Mouse (Mus musculus): ENCODE measurements around the gene Slc25a18. TPM values are rescaled to one million over a fixed set of nuclear protein-coding genes. Genes with fewer than 3 reads are reported as not detected.

Slc25a18 gene
- polyA plus RNA-seq, 1 experiment, result not detected

GRCm38 (mm10) chr6:120836389-120837151 lies 63.2 kb downstream of the Slc25a18 start:
- H3K4me1 ChIP-seq (ENCODE audit: control insufficient read depth, insufficient read depth, low read length), result peaks cover 3% of the 10 kb centered on the region; the same call in 1 of the 2 replicates
- TF ChIP-seq CTCF (IDR thresholded peaks at IDR 0.05; ENCODE audit: control insufficient read depth, insufficient read depth, low read length) (no peak), POLR2A (IDR thresholded peaks at IDR 0.05; ENCODE audit: borderline replicate concordance, control insufficient read depth, low read depth, low read length) (no peak)
- H3K4me3 ChIP-seq (replicated peaks; ENCODE audit: control insufficient read depth, low read depth, low read length), result peak overlapping the region; percentile 65
- peak overlapping the region; percentile 80 for H3K27ac ChIP-seq (ENCODE audit: control insufficient read depth, insufficient read depth, low read depth, low read length, poor library complexity)
- WGBS, result 3% methylated on average over 37 of the region's 37 CpGs

GRCm38 (mm10) chr6:120837152-120837530 lies 63.8 kb downstream of the Slc25a18 start:
- WGBS, result 54% methylated on average over 1 of the region's 1 CpGs
- H3K27ac ChIP-seq (ENCODE audit: control insufficient read depth, insufficient read depth, low read depth, low read length, poor library complexity), result no peak overlapping the region
- H3K4me1 ChIP-seq (ENCODE audit: control insufficient read depth, insufficient read depth, low read length), result peaks cover 4% of the 10 kb centered on the region; the same call in 1 of the 2 replicates

GRCm38 (mm10) chr6:120840258-120840657 lies 66.9 kb downstream of the Slc25a18 start:
- no peak for TF ChIP-seq CTCF (IDR thresholded peaks at IDR 0.05; ENCODE audit: control insufficient read depth, insufficient read depth, low read length)
- Histone ChIP-seq H3K4me1 (ENCODE audit: control insufficient read depth, insufficient read depth, low read length) (peaks cover 4% of the 10 kb centered on the region; the same call in 1 of the 2 replicates), H3K4me3 (replicated peaks; ENCODE audit: control insufficient read depth, low read depth, low read length) (no peak overlapping the region), H3K27ac (ENCODE audit: control insufficient read depth, insufficient read depth, low read depth, low read length, poor library complexity) (no peak overlapping the region)
- WGBS, result 78% methylated on average over 7 of the region's 7 CpGs

More at GRCm38 (mm10) chr6:120837152-120837530, 63.8 kb downstream of the Slc25a18 start:
- TF ChIP-seq CTCF (IDR thresholded peaks at IDR 0.05; ENCODE audit: control insufficient read depth, insufficient read depth, low read length), result no peak
- no peak for TF ChIP-seq POLR2A (IDR thresholded peaks at IDR 0.05; ENCODE audit: borderline replicate concordance, control insufficient read depth, low read depth, low read length)
- H3K4me3 ChIP-seq (replicated peaks; ENCODE audit: control insufficient read depth, low read depth, low read length), result no peak overlapping the region

- Histone ChIP-seq H3K27ac (ENCODE audit: control insufficient read depth, insufficient read depth, low read depth, low read length, poor library complexity) (no peak overlapping the region), H3K4me1 (ENCODE audit: control insufficient read depth, insufficient read depth, low read length) (peaks cover 4% of the 10 kb centered on the region; the same call in 1 of the 2 replicates), H3K4me3 (replicated peaks; ENCODE audit: control insufficient read depth, low read depth, low read length) (no peak overlapping the region)
- TF ChIP-seq POLR2A (IDR thresholded peaks at IDR 0.05; ENCODE audit: borderline replicate concordance, control insufficient read depth, low read depth, low read length) (no peak), CTCF (IDR thresholded peaks at IDR 0.05; ENCODE audit: control insufficient read depth, insufficient read depth, low read length) (no peak)
- 73% methylated on average over 5 of the region's 5 CpGs for WGBS
Measured at GRCm38 (mm10) chr6:120841754-120842153, 68.4 kb downstream of the Slc25a18 start.

Other genes starting within 250 kb of the Slc25a18 start
- 17.1 and 25.3 TPM in 2 replicates for gene Hdhd5, start 242.3 kb upstream of the Slc25a18 start, polyA plus RNA-seq (2011; ENCODE audit: insufficient read depth, insufficient read length, low replicate concordance, missing spikeins)
- 28.7 and 49.8 TPM in 2 replicates for gene Cecr2, start 107.2 kb upstream of the Slc25a18 start, polyA plus RNA-seq (2011; ENCODE audit: insufficient read depth, insufficient read length, low replicate concordance, missing spikeins)
- 134 TPM in 2 replicates for gene Atp6v1e1, start 49.2 kb downstream of the Slc25a18 start, polyA plus RNA-seq (2011; ENCODE audit: insufficient read depth, insufficient read length, low replicate concordance, missing spikeins)
- 13.0 and 14.7 TPM in 2 replicates for gene Bcl2l13, start 62.6 kb downstream of the Slc25a18 start, polyA plus RNA-seq (2011; ENCODE audit: insufficient read depth, insufficient read length, low replicate concordance, missing spikeins)
- gene Bid, start 143.3 kb downstream of the Slc25a18 start, polyA plus RNA-seq (2011; ENCODE audit: insufficient read depth, insufficient read length, low replicate concordance, missing spikeins), result 11.4 and 20.4 TPM in 2 replicates

Data from bone marrow, adult 2 months (tissue).